In the genomic region with DNA sequence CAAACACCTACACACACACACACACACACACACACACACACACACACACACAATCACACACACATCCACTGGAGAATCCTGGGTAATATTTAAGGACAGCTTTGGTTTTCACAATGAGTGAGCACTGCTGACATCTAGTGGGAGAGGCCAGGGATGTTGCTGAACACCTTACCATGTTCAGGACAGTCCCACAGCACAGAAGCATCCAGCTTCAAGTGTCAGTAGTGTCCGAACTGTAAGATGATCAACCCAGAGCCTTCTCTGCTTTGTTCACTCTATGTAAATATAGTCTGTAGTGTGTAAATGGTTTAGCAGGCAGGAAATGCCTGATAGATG, we compare ENCODE assay signal across 8 mouse cellular contexts.
DNase-seq lines count a peak whose midpoint lies in the region; ATAC-seq and TF ChIP-seq lines count a peak whose summit lies in the region.
"Had no signal": no experiment of that assay in that cellular context is flagged by ENCODE, and none has a peak within 500 bp of the region (broad histone marks: within the 10 kb centered on the region; RNA-seq: fewer than 3 reads in every experiment).

No protein-coding gene starts in this region.

- H3K4me1 ChIP-seq in liver, adult 2 months (ENCODE audit: control insufficient read depth, insufficient read depth, low read length): no peaks in the 10 kb centered on the region
- H3K4me1 ChIP-seq in liver, embryonic 12.5 days: no peaks in the 10 kb centered on the region
- H3K4me1 ChIP-seq in liver, postnatal 0 days (ENCODE audit: insufficient read depth): no peaks in the 10 kb centered on the region
- H3K4me1 ChIP-seq: stomach, embryonic 15.5 days had no signal

- H3K9ac ChIP-seq in liver, adult 2 months (ENCODE audit: low read depth, low read length): no peak overlapping the region
- H3K9ac ChIP-seq in liver, embryonic 12.5 days: no peak overlapping the region
- no peak overlapping the region for H3K9ac ChIP-seq in liver, postnatal 0 days (replicated peaks)
- H3K9ac ChIP-seq: stomach, embryonic 15.5 days had no signal

- H3K36me3 ChIP-seq in liver, adult 2 months (ENCODE audit: control insufficient read depth, insufficient read depth, low read length): no peaks in the 10 kb centered on the region
- no peaks in the 10 kb centered on the region for H3K36me3 ChIP-seq in liver, embryonic 12.5 days
- no peaks in the 10 kb centered on the region for H3K36me3 ChIP-seq in liver, postnatal 0 days (replicated peaks; ENCODE audit: insufficient read depth, low read length)
- H3K36me3 ChIP-seq: stomach, embryonic 15.5 days had no signal

- H3K4me3 ChIP-seq in liver, adult 2 months (ENCODE audit: insufficient read depth, low read depth, low read length): no peak overlapping the region
- H3K4me3 ChIP-seq in liver, embryonic 12.5 days: no peak overlapping the region
- H3K4me3 ChIP-seq in liver, postnatal 0 days (ENCODE audit: low read depth, low read length): no peak overlapping the region
- H3K4me3 ChIP-seq: stomach, embryonic 15.5 days had no signal

- H3K9me3 ChIP-seq in liver, embryonic 12.5 days (replicated peaks): no peaks in the 10 kb centered on the region
- H3K9me3 ChIP-seq in liver, postnatal 0 days (ENCODE audit: low read length): no peaks in the 10 kb centered on the region
- H3K9me3 ChIP-seq: stomach, embryonic 15.5 days had no signal

- no peak for TF ChIP-seq POLR2A in liver, adult 2 months (IDR thresholded peaks at IDR 0.05; ENCODE audit: extremely low read depth, insufficient read depth, low read length)

- no peaks in the 10 kb centered on the region for H3K79me2 ChIP-seq in liver, adult 2 months (ENCODE audit: control insufficient read depth, insufficient read depth, low read length)

- ATAC-seq in liver, embryonic 12.5 days: no peak
- ATAC-seq in liver, postnatal 0 days: no peak
- no peak for ATAC-seq in erythroid progenitor cell, adult 5-6 weeks (replicated peaks; ENCODE audit: low FRiP score, poor library complexity, severe bottlenecking)

- intact Hi-C loops in heart, postnatal 10 days (cut with DNase I): no loop called here

- no peaks in the 10 kb centered on the region; the same call in 1 of the 2 replicates for H3K27me3 ChIP-seq in liver, adult 2 months (ENCODE audit: control insufficient read depth, insufficient read depth, low read length)
- H3K27me3 ChIP-seq in liver, embryonic 12.5 days (replicated peaks): no peaks in the 10 kb centered on the region
- no peaks in the 10 kb centered on the region for H3K27me3 ChIP-seq in liver, postnatal 0 days (ENCODE audit: insufficient read depth, low read length)
- H3K27me3 ChIP-seq: stomach, embryonic 15.5 days had no signal

- whole genome bisulfite sequencing in liver, adult 2 months: 27% methylated on average over 1 of the region's 1 CpGs
- WGBS in liver, embryonic 12.5 days (ENCODE audit: insufficient replicate concordance): 43% methylated on average over 1 of the region's 1 CpGs
- 35% methylated on average over 1 of the region's 1 CpGs for WGBS in liver, postnatal 0 days (ENCODE audit: insufficient replicate concordance)

- no peak overlapping the region for H3K27ac ChIP-seq in liver, adult 2 months (replicated peaks; ENCODE audit: insufficient read depth, low read depth, low read length)
- H3K27ac ChIP-seq in liver, embryonic 12.5 days: no peak overlapping the region
- no peak overlapping the region for H3K27ac ChIP-seq in liver, postnatal 0 days (ENCODE audit: low read depth)
- H3K27ac ChIP-seq: stomach, embryonic 15.5 days had no signal

- peak; percentile 44; the same call in 1 of the 2 replicates for TF ChIP-seq CTCF in liver, adult 2 months (IDR thresholded peaks at IDR 0.05; ENCODE audit: low read depth, low read length)
- peak; percentile 62 for TF ChIP-seq CTCF in liver, postnatal 0 days (IDR thresholded peaks at IDR 0.05; ENCODE audit: low read depth)

- peak; percentile 28 for DNase-seq in liver, adult 2 months (ENCODE audit: extremely low read depth, low read depth, low spot score)
- DNase-seq in embryo, embryonic 10.5 days (ENCODE audit: low spot score): peak; percentile 60
- DNase-seq in heart, postnatal 10 days: peak; percentile 12 to 40
- DNase-seq in liver, postnatal 0 days: peak; percentile 22
- DNase-seq in urinary bladder, postnatal 25 days (ENCODE audit: low spot score): no peak

- no peak overlapping the region for H3K4me2 ChIP-seq in liver, embryonic 12.5 days
- no peak overlapping the region for H3K4me2 ChIP-seq in liver, postnatal 0 days (ENCODE audit: low read depth, low read length)
- H3K4me2 ChIP-seq: stomach, embryonic 15.5 days had no signal

- no peak for TF ChIP-seq EP300 in liver, postnatal 0 days (IDR thresholded peaks at IDR 0.05; ENCODE audit: low read depth)
